Comparison of ENCODE assay signal across 26 mouse cellular contexts in the genomic region with DNA sequence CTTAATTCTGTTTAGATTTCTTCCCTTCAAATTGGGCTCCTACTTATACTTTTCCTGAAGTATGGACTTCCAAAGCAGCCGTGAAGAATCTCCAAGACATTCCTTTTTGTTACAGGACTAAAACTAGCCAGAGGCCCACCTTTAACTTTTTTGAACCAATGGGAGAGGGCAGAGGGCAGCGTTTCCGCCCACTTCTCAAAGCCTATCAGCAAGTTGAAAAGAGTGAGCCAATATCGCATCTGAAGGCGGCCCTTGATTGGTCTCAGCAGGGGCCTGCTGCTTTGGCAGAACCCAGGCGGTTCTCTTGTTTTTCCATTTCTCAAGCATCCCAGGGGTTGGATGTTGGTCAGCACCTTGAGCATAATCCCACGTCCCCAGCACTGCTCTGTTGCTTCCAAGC. TPM values are rescaled to one million over a fixed set of nuclear protein-coding genes. Genes with fewer than 3 reads are reported as not detected.
DNase-seq lines count a peak whose midpoint lies in the region; ATAC-seq lines count a peak whose summit lies in the region.
"Had no signal": no experiment of that assay in that cellular context is flagged by ENCODE, and none has a peak within 500 bp of the region (broad histone marks: within the 10 kb centered on the region; RNA-seq: fewer than 3 reads in every experiment).

Gene Slc13a4, minus strand, starts transcription at position 95 of the 400 bp plus-strand sequence.

- no peak within 1 kb of the TSS for H3K4me3 ChIP-seq in heart, embryonic 13.5 days
- H3K4me3 ChIP-seq in heart, embryonic 10.5 days = no peak within 1 kb of the TSS
- H3K4me3 ChIP-seq: embryonic facial prominence, embryonic 12.5 days; heart, embryonic 12.5 days; limb, embryonic 13.5 days; liver, embryonic 12.5 days; myocyte; neural tube, embryonic 13.5 days had no signal

- H3K4me1 ChIP-seq in heart, embryonic 13.5 days = peaks cover 22% of the 10 kb centered on the region
- H3K4me1 ChIP-seq in heart, embryonic 10.5 days = peaks cover 10% of the 10 kb centered on the region; the same call in 1 of the 2 replicates
- H3K4me1 ChIP-seq: embryonic facial prominence, embryonic 12.5 days; limb, embryonic 13.5 days; liver, embryonic 12.5 days had no signal

- 31% methylated on average over 7 of the region's 7 CpGs for WGBS in heart, embryonic 13.5 days
- WGBS in heart, embryonic 10.5 days = 18% methylated on average over 7 of the region's 7 CpGs

- DNase-seq in heart, embryonic 10.5 days (ENCODE audit: low spot score) = no peak
- no peak for DNase-seq in left cerebral cortex, postnatal 14 days (ENCODE audit: low spot score in 2 of 2)
- no peak for DNase-seq in left cerebral cortex, adult 11 months (ENCODE audit: low spot score)
- peak; percentile 68 for DNase-seq in R1 (ENCODE audit: low read depth, low spot score)
- no peak for DNase-seq in left cerebral cortex, postnatal 4 days
- no peak for DNase-seq in gastrocnemius, postnatal 14 days
- DNase-seq: adrenal gland, postnatal 14 days; B cell, adult 2 months; cerebellum, adult 8-10 months; gastrocnemius, postnatal 10 days; heart, adult 11 months; heart, postnatal 14 days; kidney, adult 2 months; kidney, postnatal 10 days; lung, adult 18-20 months; lung, postnatal 10 days; midbrain, embryonic 14.5 days; retina, postnatal 1 day had no signal

- ATAC-seq in heart, embryonic 13.5 days (ENCODE audit: extremely low read depth, insufficient number of reproducible peaks, low FRiP score, low TSS enrichment) = no peak
- ATAC-seq: liver, embryonic 12.5 days had no signal

- no peak within 1 kb of the TSS for H3K9ac ChIP-seq in heart, embryonic 13.5 days
- H3K9ac ChIP-seq: embryonic facial prominence, embryonic 12.5 days; heart, embryonic 12.5 days; limb, embryonic 13.5 days; liver, embryonic 12.5 days; neural tube, embryonic 13.5 days had no signal

- H3K27ac ChIP-seq in heart, embryonic 13.5 days (replicated peaks) = no peak within 1 kb of the TSS; the same call in 1 of the 2 replicates
- no peak within 1 kb of the TSS for H3K27ac ChIP-seq in heart, embryonic 10.5 days
- H3K27ac ChIP-seq: embryonic facial prominence, embryonic 12.5 days; limb, embryonic 13.5 days; liver, embryonic 12.5 days; neural tube, embryonic 13.5 days had no signal

- H3K36me3 ChIP-seq in heart, embryonic 13.5 days = no peaks in the 10 kb centered on the region
- no peaks in the 10 kb centered on the region for H3K36me3 ChIP-seq in heart, embryonic 10.5 days
- H3K36me3 ChIP-seq: embryonic facial prominence, embryonic 12.5 days; heart, embryonic 12.5 days; limb, embryonic 13.5 days; liver, embryonic 12.5 days; neural tube, embryonic 13.5 days had no signal

- no peaks in the 10 kb centered on the region for H3K27me3 ChIP-seq in heart, embryonic 13.5 days (replicated peaks)
- no peaks in the 10 kb centered on the region for H3K27me3 ChIP-seq in heart, embryonic 10.5 days (ENCODE audit: insufficient read depth, poor library complexity, severe bottlenecking)
- H3K27me3 ChIP-seq: CH12.LX; embryonic facial prominence, embryonic 12.5 days; heart, embryonic 12.5 days; limb, embryonic 13.5 days; neural tube, embryonic 13.5 days had no signal

- intact Hi-C loops in left cerebral cortex, postnatal 14 days (cut with DNase I) = no loop called here
- intact Hi-C loops in left cerebral cortex, postnatal 4 days (cut with DNase I) = no loop called here
- intact Hi-C loops in gastrocnemius, postnatal 14 days (cut with DNase I; ENCODE audit: low total_unique reads) = no loop called here

- 0 out of 2 replicates have a peak within 1 kb of the TSS, but pooled peaks have one; percentile 16 for H3K4me2 ChIP-seq in heart, embryonic 13.5 days
- H3K4me2 ChIP-seq: embryonic facial prominence, embryonic 12.5 days; heart, embryonic 12.5 days; limb, embryonic 13.5 days; liver, embryonic 12.5 days; neural tube, embryonic 13.5 days had no signal

- no peaks in the 10 kb centered on the region for H3K9me3 ChIP-seq in heart, embryonic 13.5 days
- no peaks in the 10 kb centered on the region for H3K9me3 ChIP-seq in heart, embryonic 10.5 days
- H3K9me3 ChIP-seq: embryonic facial prominence, embryonic 12.5 days; heart, embryonic 12.5 days; limb, embryonic 13.5 days; liver, embryonic 12.5 days; neural tube, embryonic 13.5 days had no signal

RNA-seq across cellular contexts. Expression of gene Slc13a4, which starts in this region (rescaled TPM):
- 1.3 TPM in 2 replicates for polyA plus RNA-seq in heart, embryonic 13.5 days (2015; fragmentation: Nextera tagmentation; extraction: Ambion mirVana)
- polyA plus RNA-seq in heart, embryonic 10.5 days (2016; fragmentation: Nextera tagmentation; extraction: Ambion mirVana) = 2.9 and 3.3 TPM in 2 replicates
- 10 to 100 TPM; 11.1 to 13.9 TPM for total RNA-seq in left cerebral cortex, postnatal 14 days (2021)
- 10 to 100 TPM; 11.6 to 12.0 TPM for total RNA-seq in left cerebral cortex, postnatal 4 days (2021)
- total RNA-seq in gastrocnemius, postnatal 14 days (2021) = under 1 TPM; 0.11 to 0.35 TPM
- total RNA-seq: CH12.LX had no signal

Comparison
In these comparisons a context has a peak if more than half of its experiments do, and no peak if none do; other contexts are left out.
1. RNA of gene Slc13a4 (total RNA-seq): 11.1 to 13.9 TPM in left cerebral cortex, postnatal 14 days and 11.6 to 12.0 TPM in left cerebral cortex, postnatal 4 days; 0.11 to 0.35 TPM in gastrocnemius, postnatal 14 days; every median in the first group is over 4 times any median in the second.